Comparison of ENCODE assay signal across 20 mouse cellular contexts in the genomic region with DNA sequence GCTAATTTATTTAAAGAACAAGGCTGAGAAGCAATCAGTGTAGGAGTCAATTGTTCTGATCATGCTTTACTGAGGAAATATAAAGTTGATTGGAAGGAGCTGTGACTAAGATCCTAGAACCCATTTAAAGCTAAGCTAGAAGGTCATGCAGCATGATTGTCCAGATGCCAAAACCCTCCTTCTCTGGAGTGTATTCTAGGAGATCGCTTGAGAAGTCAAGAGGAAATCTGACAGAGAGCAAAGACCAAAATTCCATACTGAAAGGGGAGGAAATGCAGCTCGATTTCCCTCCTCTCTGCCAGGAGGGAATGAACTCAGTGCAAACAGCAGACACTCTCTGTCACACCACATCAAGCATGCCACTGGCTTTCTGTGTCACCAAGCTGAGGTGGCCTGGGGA.
DNase-seq lines count a peak whose midpoint lies in the region; ATAC-seq and TF ChIP-seq lines count a peak whose summit lies in the region.
"Had no signal": no experiment of that assay in that cellular context is flagged by ENCODE, and none has a peak within 500 bp of the region (broad histone marks: within the 10 kb centered on the region; RNA-seq: fewer than 3 reads in every experiment).

No protein-coding gene starts in this region.

- H3K9me3 ChIP-seq in hindbrain, embryonic 16.5 days (ENCODE audit: control insufficient read depth, low read length) = no peaks in the 10 kb centered on the region
- H3K9me3 ChIP-seq in hindbrain, embryonic 10.5 days = no peaks in the 10 kb centered on the region
- no peaks in the 10 kb centered on the region for H3K9me3 ChIP-seq in midbrain, embryonic 11.5 days (ENCODE audit: control insufficient read depth, low read length)
- H3K9me3 ChIP-seq in midbrain, postnatal 0 days (ENCODE audit: low read length) = no peaks in the 10 kb centered on the region
- no peaks in the 10 kb centered on the region for H3K9me3 ChIP-seq in kidney, embryonic 16.5 days (ENCODE audit: low read length)
- H3K9me3 ChIP-seq: forebrain, embryonic 12.5 days; heart, embryonic 12.5 days; hindbrain, embryonic 15.5 days had no signal

- no peaks in the 10 kb centered on the region for H3K36me3 ChIP-seq in hindbrain, embryonic 16.5 days (ENCODE audit: control insufficient read depth, insufficient read depth, low read length)
- no peaks in the 10 kb centered on the region for H3K36me3 ChIP-seq in hindbrain, embryonic 10.5 days
- H3K36me3 ChIP-seq in midbrain, embryonic 11.5 days (ENCODE audit: control insufficient read depth, insufficient read depth, low read length) = no peaks in the 10 kb centered on the region
- no peaks in the 10 kb centered on the region for H3K36me3 ChIP-seq in midbrain, postnatal 0 days (ENCODE audit: insufficient read depth, low read length)
- no peaks in the 10 kb centered on the region for H3K36me3 ChIP-seq in kidney, embryonic 16.5 days (ENCODE audit: insufficient read depth, low read length)
- H3K36me3 ChIP-seq: forebrain, embryonic 12.5 days; heart, embryonic 12.5 days; hindbrain, embryonic 15.5 days had no signal

- H3K4me1 ChIP-seq in hindbrain, embryonic 16.5 days (ENCODE audit: control insufficient read depth, insufficient read depth, low read depth, low read length) = no peaks in the 10 kb centered on the region
- peaks cover 4% of the 10 kb centered on the region for H3K4me1 ChIP-seq in hindbrain, embryonic 10.5 days (replicated peaks)
- peaks cover 5% of the 10 kb centered on the region for H3K4me1 ChIP-seq in midbrain, embryonic 11.5 days (ENCODE audit: control insufficient read depth, insufficient read depth, low read length)
- H3K4me1 ChIP-seq in midbrain, postnatal 0 days (ENCODE audit: insufficient read depth, low read length) = 0 out of 2 replicates have a peak, but pooled peaks cover under 1% of the 10 kb centered on the region
- peaks cover 8% of the 10 kb centered on the region; the same call in 1 of the 2 replicates for H3K4me1 ChIP-seq in kidney, embryonic 16.5 days (ENCODE audit: insufficient read depth, low read length)

- no peak overlapping the region for H3K4me3 ChIP-seq in hindbrain, embryonic 16.5 days (ENCODE audit: low read length)
- no peak overlapping the region for H3K4me3 ChIP-seq in hindbrain, embryonic 10.5 days
- H3K4me3 ChIP-seq in midbrain, embryonic 11.5 days (ENCODE audit: low read depth, low read length) = no peak overlapping the region
- H3K4me3 ChIP-seq in midbrain, postnatal 0 days (ENCODE audit: low read depth, low read length) = no peak overlapping the region
- H3K4me3 ChIP-seq in kidney, embryonic 16.5 days (ENCODE audit: low read length) = no peak overlapping the region
- H3K4me3 ChIP-seq: forebrain, embryonic 12.5 days; heart, embryonic 12.5 days; hindbrain, embryonic 15.5 days had no signal

- no peak overlapping the region for H3K9ac ChIP-seq in hindbrain, embryonic 16.5 days (ENCODE audit: low read depth, low read length)
- no peak overlapping the region for H3K9ac ChIP-seq in midbrain, embryonic 11.5 days (ENCODE audit: low read length)
- no peak overlapping the region for H3K9ac ChIP-seq in midbrain, postnatal 0 days (replicated peaks; ENCODE audit: low read length, poor library complexity, severe bottlenecking)
- H3K9ac ChIP-seq in kidney, embryonic 16.5 days (replicated peaks; ENCODE audit: low read length) = no peak overlapping the region
- H3K9ac ChIP-seq: forebrain, embryonic 12.5 days; heart, embryonic 12.5 days; hindbrain, embryonic 15.5 days had no signal

- no peak for TF ChIP-seq CTCF in midbrain, postnatal 0 days (IDR thresholded peaks at IDR 0.05)

- WGBS in hindbrain, embryonic 16.5 days = 55% methylated on average over 2 of the region's 2 CpGs
- 68% methylated on average over 2 of the region's 2 CpGs for WGBS in hindbrain, embryonic 10.5 days
- WGBS in midbrain, embryonic 11.5 days = 66% methylated on average over 2 of the region's 2 CpGs
- 63% methylated on average over 2 of the region's 2 CpGs for WGBS in midbrain, postnatal 0 days
- 10% methylated on average over 2 of the region's 2 CpGs for WGBS in kidney, embryonic 16.5 days

- DNase-seq in hindbrain, embryonic 10.5 days (ENCODE audit: low spot score) = no peak
- DNase-seq in midbrain, embryonic 11.5 days (ENCODE audit: low spot score, missing footprints) = peak; percentile 6
- DNase-seq in midbrain, postnatal 0 days (ENCODE audit: low spot score) = no peak
- DNase-seq in gastrocnemius, postnatal 10 days = no peak
- DNase-seq in thymus, adult 18-20 months = no peak
- DNase-seq: adrenal gland, postnatal 10 days; cerebellum, postnatal 14 days; embryo, embryonic 11 days; heart, adult 11 months; lung, adult 2 months; thymus, postnatal 14 days had no signal

- no peak overlapping the region for H3K4me2 ChIP-seq in hindbrain, embryonic 16.5 days (ENCODE audit: low read length)
- H3K4me2 ChIP-seq in midbrain, embryonic 11.5 days = no peak overlapping the region
- H3K4me2 ChIP-seq in midbrain, postnatal 0 days (ENCODE audit: low read depth, low read length, poor library complexity, severe bottlenecking) = no peak overlapping the region
- H3K4me2 ChIP-seq in kidney, embryonic 16.5 days (replicated peaks; ENCODE audit: low read depth, low read length) = no peak overlapping the region
- H3K4me2 ChIP-seq: forebrain, embryonic 12.5 days; heart, embryonic 12.5 days; hindbrain, embryonic 15.5 days; liver, embryonic 11.5 days had no signal

- ATAC-seq in hindbrain, embryonic 16.5 days = no peak
- ATAC-seq in midbrain, embryonic 11.5 days (ENCODE audit: low FRiP score) = no peak
- ATAC-seq in midbrain, postnatal 0 days (ENCODE audit: low FRiP score) = no peak
- ATAC-seq in kidney, embryonic 16.5 days (ENCODE audit: low FRiP score, low TSS enrichment) = no peak; the same call in 1 of the 2 replicates
- ATAC-seq: activated CD4-positive, CD25-positive, alpha-beta regulatory T cell, adult 4 months; CD4-positive, CD25-positive, alpha-beta regulatory T cell, adult 4 months; intestine, postnatal 0 days had no signal

- no peaks in the 10 kb centered on the region for H3K27me3 ChIP-seq in hindbrain, embryonic 16.5 days (replicated peaks; ENCODE audit: control insufficient read depth, insufficient read depth, low read length)
- H3K27me3 ChIP-seq in hindbrain, embryonic 10.5 days (ENCODE audit: insufficient read depth, poor library complexity, severe bottlenecking) = no peaks in the 10 kb centered on the region
- no peaks in the 10 kb centered on the region for H3K27me3 ChIP-seq in midbrain, embryonic 11.5 days (ENCODE audit: control insufficient read depth, insufficient read depth, low read length)
- H3K27me3 ChIP-seq in midbrain, postnatal 0 days (ENCODE audit: insufficient read depth, low read length) = no peaks in the 10 kb centered on the region
- no peaks in the 10 kb centered on the region for H3K27me3 ChIP-seq in kidney, embryonic 16.5 days (ENCODE audit: insufficient read depth, low read length)
- H3K27me3 ChIP-seq: forebrain, embryonic 12.5 days; heart, embryonic 12.5 days; hindbrain, embryonic 15.5 days had no signal

- H3K27ac ChIP-seq in hindbrain, embryonic 16.5 days (ENCODE audit: low read depth, low read length) = peak overlapping the region; percentile 12; the same call in 1 of the 2 replicates
- H3K27ac ChIP-seq in hindbrain, embryonic 10.5 days = no peak overlapping the region
- no peak overlapping the region for H3K27ac ChIP-seq in midbrain, embryonic 11.5 days (ENCODE audit: low read depth, low read length)
- no peak overlapping the region for H3K27ac ChIP-seq in midbrain, postnatal 0 days (ENCODE audit: low read depth, low read length)
- 0 out of 2 replicates have a peak overlapping the region, but pooled peaks have one; percentile 29 for H3K27ac ChIP-seq in kidney, embryonic 16.5 days (ENCODE audit: low read length)
- H3K27ac ChIP-seq: forebrain, embryonic 12.5 days; hindbrain, embryonic 15.5 days had no signal

Comparison
In these comparisons a context has a peak if more than half of its experiments do, and no peak if none do; other contexts are left out.
1. H3K27ac ChIP-seq: peak in hindbrain, embryonic 16.5 days (single experiment) and kidney, embryonic 16.5 days (single experiment); none in hindbrain, embryonic 10.5 days (single experiment), midbrain, embryonic 11.5 days (single experiment) and midbrain, postnatal 0 days (single experiment).